Mouse (Mus musculus) cerebellum, adult 11-12 months (tissue): ENCODE results near the gene Gpr15.

ENCODE experiments used
- DNase-seq: peaks from one replicate; pipeline ENCODE4 v3.0.0; 2022

The Gpr15 gene

GRCm38 (mm10) chr16:58701779-58702178 lies 17.1 kb downstream of the Gpr15 start:
- no peak for DNase-seq

- no peak for DNase-seq
These were observed 17.9 kb downstream of the Gpr15 start for GRCm38 (mm10) chr16:58700816-58701424.

GRCm38 (mm10) chr16:58700174-58700573 lies 18.7 kb downstream of the Gpr15 start:
- DNase-seq: no peak

GRCm38 (mm10) chr16:58697261-58697660 lies 21.6 kb downstream of the Gpr15 start:
- DNase-seq: no peak

- DNase-seq: no peak
These were observed 22.1 kb downstream of the Gpr15 start for GRCm38 (mm10) chr16:58696796-58697195.

GRCm38 (mm10) chr16:58694091-58694490 lies 24.8 kb downstream of the Gpr15 start:
- no peak for DNase-seq

- DNase-seq: no peak
These were observed 28.5 kb downstream of the Gpr15 start for GRCm38 (mm10) chr16:58690322-58690732.

- DNase-seq: no peak
These were observed 29.2 kb downstream of the Gpr15 start for GRCm38 (mm10) chr16:58689555-58690169.

- no peak for DNase-seq
These were observed 30.3 kb downstream of the Gpr15 start for GRCm38 (mm10) chr16:58688534-58688933.

- no peak for DNase-seq
These were observed 33.0 kb downstream of the Gpr15 start for GRCm38 (mm10) chr16:58685548-58686537.

- no peak for DNase-seq
These were observed 34.3 kb downstream of the Gpr15 start for GRCm38 (mm10) chr16:58684537-58684936.

GRCm38 (mm10) chr16:58683911-58684310 lies 35.0 kb downstream of the Gpr15 start:
- DNase-seq: no peak

- DNase-seq: no peak
These were observed 36.0 kb downstream of the Gpr15 start for GRCm38 (mm10) chr16:58682870-58683269.

GRCm38 (mm10) chr16:58682046-58682445 lies 36.8 kb downstream of the Gpr15 start:
- DNase-seq: no peak

- DNase-seq: no peak
These were observed 40.2 kb downstream of the Gpr15 start for GRCm38 (mm10) chr16:58678660-58679059.

GRCm38 (mm10) chr16:58677491-58677890 lies 41.4 kb downstream of the Gpr15 start:
- DNase-seq: no peak

GRCm38 (mm10) chr16:58676633-58677032 lies 42.2 kb downstream of the Gpr15 start:
- DNase-seq: no peak

GRCm38 (mm10) chr16:58676156-58676555 lies 42.7 kb downstream of the Gpr15 start:
- DNase-seq: no peak

- no peak for DNase-seq
These were observed 43.6 kb downstream of the Gpr15 start for GRCm38 (mm10) chr16:58675256-58675655.

- DNase-seq: no peak
These were observed 45.0 kb downstream of the Gpr15 start for GRCm38 (mm10) chr16:58673811-58674410.

- DNase-seq: no peak
These were observed 46.5 kb downstream of the Gpr15 start for GRCm38 (mm10) chr16:58672396-58672795.

- DNase-seq: no peak
These were observed 47.5 kb downstream of the Gpr15 start for GRCm38 (mm10) chr16:58671212-58671985.
